Mouse (Mus musculus) embryo, embryonic 11.5 days (tissue): ENCODE measurements around the gene Alyref.

ENCODE experiments used
- DNase-seq: peaks from one replicate; pipeline ENCODE4 v3.0.0-alpha.2; 2012; ENCODE audit warnings: low read depth, low spot score

Gene Alyref

DNA sequence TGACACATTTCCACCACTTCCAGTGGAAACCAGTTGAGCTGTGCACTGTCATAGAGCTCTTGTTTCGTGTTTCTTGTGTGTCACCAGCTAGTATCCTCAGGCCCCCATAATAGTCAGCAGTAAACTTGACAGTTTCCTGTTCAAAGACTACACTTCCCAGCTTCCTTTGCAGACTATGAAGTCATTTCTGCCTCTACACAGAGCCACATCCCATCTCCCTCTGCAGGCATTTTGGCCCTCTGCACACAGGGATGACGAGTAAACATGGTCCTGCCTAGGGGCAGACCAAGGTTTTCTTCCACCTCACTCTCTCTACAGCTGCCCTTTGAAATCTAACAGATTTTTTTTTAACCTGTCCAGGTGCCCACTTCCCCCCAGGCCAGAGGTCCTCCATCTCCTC, 50.7 kb downstream of the Alyref start:
- DNase-seq = no peak

DNA sequence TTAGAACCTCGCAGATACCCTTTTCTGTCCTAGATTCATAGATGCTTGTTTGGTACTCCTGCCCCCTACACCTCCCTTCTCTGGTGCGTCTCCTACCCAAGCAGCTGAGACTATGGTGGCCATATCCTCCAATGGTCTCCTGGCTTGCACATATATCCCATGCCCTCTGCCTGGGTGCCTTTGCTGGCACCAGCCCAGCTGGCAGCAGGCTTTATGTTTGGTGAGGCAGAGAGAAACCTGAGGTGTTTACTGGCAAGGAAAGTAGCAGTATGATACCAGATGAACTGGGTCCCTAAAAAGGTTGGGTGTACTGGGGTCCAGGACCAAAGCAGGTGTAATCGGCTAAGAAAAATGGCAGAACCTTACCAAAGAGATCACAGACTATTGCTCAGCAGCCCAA, 52.2 kb downstream of the Alyref start:
- no peak for DNase-seq

DNA sequence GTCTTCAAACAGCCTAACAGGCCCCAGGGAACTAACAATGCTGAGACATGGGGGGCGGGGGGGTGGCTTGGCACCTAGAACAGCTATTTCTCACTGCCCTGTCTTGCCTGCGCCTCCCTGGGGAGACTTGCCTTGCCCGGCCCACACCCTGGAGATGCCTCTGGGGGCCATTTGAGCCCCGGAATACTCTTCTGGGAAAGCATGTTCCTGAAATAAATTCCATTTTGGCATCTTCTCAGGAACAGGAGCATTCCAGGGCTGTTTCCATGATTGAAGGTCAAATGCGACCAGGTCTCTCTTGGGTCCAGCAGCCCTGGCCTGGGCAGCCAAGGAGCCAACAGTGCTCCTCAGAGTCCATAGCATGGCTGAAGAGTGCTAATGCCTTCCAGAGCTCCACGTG, 55.8 kb downstream of the Alyref start:
- no peak for DNase-seq
